Mouse (Mus musculus): Measurements from ENCODE around the gene Kcnj16. TPM values are rescaled to one million over a fixed set of nuclear protein-coding genes. Genes with fewer than 3 reads are reported as not detected.

Kcnj16 gene
- not detected in 2 replicates for polyA plus RNA-seq (2015; fragmentation: Nextera tagmentation; extraction: Ambion mirVana)

DNA sequence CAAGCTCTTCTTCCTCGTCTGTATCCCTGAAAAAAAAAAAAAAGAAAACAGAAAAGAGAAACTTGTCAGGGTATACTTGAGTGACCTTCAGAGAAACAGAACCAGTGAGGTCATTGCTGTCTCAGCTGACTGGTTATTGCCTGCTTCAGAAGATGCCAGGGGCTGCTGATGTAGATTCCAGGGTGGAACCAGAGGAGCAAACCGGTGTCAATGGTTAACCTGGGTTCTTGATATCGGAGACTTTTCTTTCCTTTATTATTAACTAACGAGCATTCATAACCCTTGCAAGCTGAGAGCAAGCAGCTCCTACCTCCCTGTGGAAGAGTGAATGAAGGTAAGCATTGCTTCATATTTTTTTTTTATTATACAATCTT is at the start of gene Kcnj16:
Gene Kcnj16, plus strand, starts transcription at position 272 of the 374 bp plus-strand sequence.
- Histone ChIP-seq H3K27ac (no peak within 1 kb of the TSS), H3K36me3 (no peaks in the 10 kb centered on the region), H3K4me3 (no peak within 1 kb of the TSS), H3K4me2 (no peak within 1 kb of the TSS), H3K9me3 (no peaks in the 10 kb centered on the region), H3K9ac (no peak within 1 kb of the TSS), H3K27me3 (no peaks in the 10 kb centered on the region), H3K4me1 (no peaks in the 10 kb centered on the region)
- no peak for ATAC-seq (ENCODE audit: insufficient number of reproducible peaks, low FRiP score, low TSS enrichment, low read depth)
- WGBS = 73% methylated on average over 4 of the region's 4 CpGs

DNA sequence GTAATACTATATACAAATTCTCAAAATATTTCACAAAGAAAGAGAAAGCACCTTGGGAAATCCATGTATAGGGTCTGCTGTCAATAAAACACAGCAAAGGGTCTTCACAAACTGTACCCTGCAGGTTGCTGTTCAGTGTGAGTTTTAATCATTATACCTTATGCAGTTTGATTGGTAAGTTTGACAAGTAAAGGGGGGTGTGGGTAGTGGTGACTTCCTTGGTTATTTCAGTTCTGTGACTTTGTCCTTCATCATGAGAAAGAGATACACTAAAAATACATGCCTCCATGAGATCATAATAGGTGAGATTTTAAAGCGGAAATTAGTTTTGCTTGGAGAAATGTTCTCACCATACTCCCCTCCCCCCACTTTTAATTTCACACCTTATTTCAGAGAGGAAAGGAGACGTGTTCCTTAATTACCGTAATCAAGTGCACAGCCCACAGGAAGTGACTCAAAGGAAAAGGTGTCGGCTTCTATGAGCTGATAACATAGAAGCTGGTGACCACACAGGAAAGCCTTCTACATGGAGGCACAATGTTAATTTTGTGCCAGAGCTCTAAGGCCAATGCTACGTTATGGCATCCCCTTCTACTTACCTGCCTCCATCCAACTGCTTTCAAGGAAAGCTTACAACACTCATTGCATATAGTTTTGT is 48.9 kb upstream of the Kcnj16 start:
- H3K27me3 ChIP-seq = no peaks in the 10 kb centered on the region
- WGBS = 50% methylated on average over 5 of the region's 5 CpGs
- no peak for ATAC-seq (ENCODE audit: insufficient number of reproducible peaks, low FRiP score, low TSS enrichment, low read depth)
- no peaks in the 10 kb centered on the region for H3K36me3 ChIP-seq
- H3K4me1 ChIP-seq = no peaks in the 10 kb centered on the region
- H3K9ac ChIP-seq = no peak overlapping the region
- H3K27ac ChIP-seq = no peak overlapping the region
- no peak overlapping the region for H3K4me3 ChIP-seq
- no peaks in the 10 kb centered on the region for H3K9me3 ChIP-seq
- no peak overlapping the region for H3K4me2 ChIP-seq

DNA sequence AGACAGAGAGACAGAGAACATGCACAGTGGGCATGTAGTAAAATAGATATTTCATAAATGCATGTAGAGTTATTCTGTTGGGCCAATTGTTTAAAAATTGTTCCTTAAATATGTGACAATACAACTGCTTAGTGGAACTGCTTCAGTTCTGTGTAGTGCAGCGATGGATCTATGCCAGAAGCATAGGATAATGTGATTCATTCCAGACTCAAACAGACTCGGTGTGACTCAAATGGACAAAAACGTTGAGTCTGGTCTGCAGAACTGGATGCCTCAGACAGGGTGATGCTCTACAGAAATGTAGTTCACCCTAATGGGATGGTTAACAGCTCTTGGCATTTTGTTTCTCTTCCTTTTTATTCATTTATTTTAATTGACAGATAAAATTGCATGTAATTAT is 32.1 kb upstream of the Kcnj16 start:
- no peak for ATAC-seq (ENCODE audit: insufficient number of reproducible peaks, low FRiP score, low TSS enrichment, low read depth)
- H3K27me3 ChIP-seq = no peaks in the 10 kb centered on the region
- H3K4me2 ChIP-seq = no peak overlapping the region
- H3K4me3 ChIP-seq = no peak overlapping the region
- H3K4me1 ChIP-seq = no peaks in the 10 kb centered on the region
- no peaks in the 10 kb centered on the region for H3K9me3 ChIP-seq
- H3K9ac ChIP-seq = no peak overlapping the region
- H3K36me3 ChIP-seq = no peaks in the 10 kb centered on the region
- H3K27ac ChIP-seq = no peak overlapping the region
- 47% methylated on average over 3 of the region's 3 CpGs for WGBS

DNA sequence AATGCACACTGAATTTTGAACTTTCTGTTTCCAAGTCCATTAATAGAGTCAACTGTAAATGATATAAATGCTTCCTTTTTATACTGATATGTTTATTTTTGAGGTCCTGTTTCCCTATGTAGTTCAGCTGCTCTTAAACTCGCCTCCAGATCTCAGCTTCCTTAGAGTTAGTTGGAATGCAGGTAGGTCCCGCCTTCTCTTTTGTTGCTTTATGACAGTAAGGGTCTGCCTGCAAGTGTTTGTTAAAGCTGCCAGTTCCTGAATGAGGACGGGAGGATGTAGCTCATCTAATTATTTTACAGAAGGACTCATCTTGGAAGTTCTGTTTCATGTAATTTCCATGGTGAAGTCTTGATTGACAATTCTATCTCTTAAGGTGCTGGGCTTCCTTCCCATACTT is 25.6 kb upstream of the Kcnj16 start:
- no peak for ATAC-seq (ENCODE audit: insufficient number of reproducible peaks, low FRiP score, low TSS enrichment, low read depth)
- Histone ChIP-seq H3K9me3 (no peaks in the 10 kb centered on the region), H3K4me3 (no peak overlapping the region), H3K9ac (no peak overlapping the region), H3K27me3 (no peaks in the 10 kb centered on the region), H3K4me1 (no peaks in the 10 kb centered on the region), H3K4me2 (no peak overlapping the region), H3K27ac (no peak overlapping the region), H3K36me3 (no peaks in the 10 kb centered on the region)
- WGBS = 26% methylated on average over 3 of the region's 3 CpGs

DNA sequence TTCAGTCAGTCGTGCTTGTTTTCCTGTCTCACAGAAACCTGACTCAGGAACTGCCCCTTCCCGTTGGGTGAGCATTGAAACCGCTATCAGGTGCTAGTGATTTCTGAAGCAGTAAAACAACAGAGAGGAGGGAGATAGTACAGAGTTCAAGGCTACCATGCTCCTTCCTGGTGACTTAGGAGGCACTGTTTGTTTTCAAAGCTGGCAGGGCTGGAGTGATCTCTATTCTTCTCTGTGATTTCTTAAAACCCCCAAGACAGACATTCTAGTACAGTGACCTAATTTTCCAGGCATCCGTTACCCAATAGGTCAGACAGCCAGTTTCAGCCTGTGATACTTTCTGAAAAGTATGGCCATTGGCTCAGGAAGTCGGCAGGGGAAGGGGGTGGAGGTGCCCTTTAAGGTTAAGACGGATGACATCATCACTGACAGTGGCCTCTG is 25.1 kb upstream of the Kcnj16 start:
- H3K36me3 ChIP-seq = no peaks in the 10 kb centered on the region
- no peak overlapping the region for H3K27ac ChIP-seq
- ATAC-seq (ENCODE audit: insufficient number of reproducible peaks, low FRiP score, low TSS enrichment, low read depth) = no peak
- H3K9me3 ChIP-seq = no peaks in the 10 kb centered on the region
- WGBS = 42% methylated on average over 6 of the region's 6 CpGs
- no peaks in the 10 kb centered on the region for H3K27me3 ChIP-seq
- H3K4me3 ChIP-seq = no peak overlapping the region
- no peaks in the 10 kb centered on the region for H3K4me1 ChIP-seq
- no peak overlapping the region for H3K9ac ChIP-seq
- no peak overlapping the region for H3K4me2 ChIP-seq

DNA sequence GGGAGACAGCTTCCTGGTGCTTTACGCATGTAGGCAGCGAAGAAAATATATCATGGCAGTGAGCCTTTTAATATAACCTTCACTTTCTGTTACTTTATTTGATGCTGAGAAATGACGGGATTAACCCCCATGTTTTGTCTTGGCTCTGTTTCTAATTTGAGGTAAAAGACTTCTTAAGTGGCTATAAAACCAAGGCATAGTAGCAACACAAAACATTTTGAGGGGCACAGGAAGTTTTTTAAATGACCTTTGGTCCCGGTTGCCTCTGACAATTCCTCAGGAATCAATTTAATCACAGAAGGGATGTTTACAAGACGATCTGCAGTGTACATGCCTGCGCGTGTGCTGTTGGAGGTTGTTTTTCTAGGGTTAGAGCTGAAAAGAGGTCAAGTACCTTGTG is 11.2 kb upstream of the Kcnj16 start:
- Histone ChIP-seq H3K36me3 (no peaks in the 10 kb centered on the region), H3K4me1 (no peaks in the 10 kb centered on the region), H3K27ac (no peak overlapping the region), H3K4me3 (no peak overlapping the region), H3K27me3 (no peaks in the 10 kb centered on the region), H3K9me3 (no peaks in the 10 kb centered on the region), H3K4me2 (no peak overlapping the region), H3K9ac (no peak overlapping the region)
- 21% methylated on average over 7 of the region's 7 CpGs for WGBS
- ATAC-seq (ENCODE audit: insufficient number of reproducible peaks, low FRiP score, low TSS enrichment, low read depth) = no peak

DNA sequence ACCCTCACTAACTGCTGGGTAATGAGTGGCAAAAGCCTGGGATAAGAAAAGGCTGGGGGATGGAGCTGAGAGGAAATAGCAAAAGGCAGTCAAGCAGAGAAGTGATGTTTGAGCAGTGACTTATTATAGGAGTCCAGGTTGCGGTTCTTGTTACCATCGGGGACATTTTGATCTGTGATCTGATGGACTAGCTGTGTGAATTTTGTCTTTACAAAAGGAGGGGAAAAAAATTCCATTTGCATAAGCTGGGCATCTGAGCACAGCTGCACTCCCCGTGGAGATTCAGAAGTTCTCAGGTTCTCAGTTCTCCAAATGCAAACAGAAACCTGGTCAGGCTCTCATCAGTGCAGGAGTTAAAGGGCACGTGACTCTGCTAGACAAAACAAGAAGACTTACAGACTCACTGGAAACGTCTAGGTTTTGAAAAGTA is 6.2 kb upstream of the Kcnj16 start:
- H3K4me2 ChIP-seq = no peak overlapping the region
- peak overlapping the region; percentile 38; the same call in 1 of the 2 replicates for H3K27ac ChIP-seq

DNA sequence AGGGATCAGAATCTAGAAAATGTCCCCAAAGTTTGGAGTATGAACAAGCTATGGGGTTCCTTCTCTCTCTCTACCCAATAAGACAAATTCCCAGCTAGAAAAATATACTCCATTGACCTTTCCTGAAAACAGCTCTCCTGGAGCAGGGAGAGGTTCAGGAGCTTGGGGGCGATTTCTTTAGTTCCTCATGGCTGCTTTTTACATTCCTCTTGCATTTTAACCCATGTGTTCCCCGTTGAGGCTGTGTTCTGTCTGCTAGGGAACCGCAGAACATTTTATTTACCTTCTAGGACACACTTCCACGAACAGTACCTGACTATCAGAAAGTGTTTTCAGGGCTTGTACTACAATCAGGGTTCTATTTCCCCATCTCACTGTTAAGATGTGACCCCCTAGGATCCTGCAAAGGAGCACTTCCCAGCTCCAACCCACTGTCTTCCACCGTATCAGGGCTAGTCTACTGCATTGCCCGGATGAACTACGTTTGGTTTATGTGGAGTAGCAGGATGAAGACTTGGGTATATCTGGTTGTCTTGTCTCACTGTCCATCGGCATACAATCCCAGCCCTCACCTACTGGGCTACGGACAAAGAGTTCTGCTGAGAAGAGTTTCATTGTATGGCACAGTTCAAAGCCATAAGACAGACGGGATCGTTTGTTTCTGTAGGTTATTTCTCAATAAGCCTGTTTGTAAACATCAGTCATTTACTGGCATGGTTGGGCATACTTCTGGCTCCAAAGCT is 643 bp upstream of the Kcnj16 start:
- WGBS = 78% methylated on average over 11 of the region's 11 CpGs
- Histone ChIP-seq H3K27ac (no peak overlapping the region), H3K4me1 (0 out of 2 replicates have a peak, but pooled peaks cover 3% of the 10 kb centered on the region), H3K9ac (no peak overlapping the region), H3K4me2 (no peak overlapping the region), H3K4me3 (no peak overlapping the region), H3K36me3 (no peaks in the 10 kb centered on the region), H3K9me3 (no peaks in the 10 kb centered on the region), H3K27me3 (no peaks in the 10 kb centered on the region)
- ATAC-seq (ENCODE audit: insufficient number of reproducible peaks, low FRiP score, low TSS enrichment, low read depth) = no peak

More for the DNA sequence above, 6.2 kb upstream of the Kcnj16 start:
- Histone ChIP-seq H3K27me3 (no peaks in the 10 kb centered on the region), H3K4me3 (no peak overlapping the region), H3K36me3 (no peaks in the 10 kb centered on the region), H3K9ac (no peak overlapping the region), H3K4me1 (0 out of 2 replicates have a peak, but pooled peaks cover 4% of the 10 kb centered on the region), H3K9me3 (no peaks in the 10 kb centered on the region)
- WGBS = 22% methylated on average over 5 of the region's 5 CpGs
- no peak for ATAC-seq (ENCODE audit: insufficient number of reproducible peaks, low FRiP score, low TSS enrichment, low read depth)

DNA sequence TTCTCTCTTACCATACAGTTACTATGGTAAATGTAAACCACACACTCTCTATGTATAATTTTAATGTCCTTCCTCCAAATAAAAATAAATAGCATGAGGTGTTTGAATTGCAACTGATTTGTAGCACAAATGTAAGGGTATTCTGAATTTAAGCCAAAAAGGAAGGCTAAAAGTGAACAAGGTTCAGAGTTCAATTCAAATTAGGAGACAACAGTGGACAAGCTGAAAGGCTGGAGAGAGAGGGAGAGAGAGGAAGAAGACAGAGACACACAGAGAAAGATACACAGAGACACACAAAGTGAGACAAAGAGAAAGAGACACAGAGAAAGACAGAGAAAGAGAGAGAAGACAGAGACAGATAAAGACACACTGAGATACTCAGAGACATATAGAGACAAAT is 1.1 kb downstream of the Kcnj16 start:
- no peak overlapping the region for H3K9ac ChIP-seq
- no peak overlapping the region for H3K4me2 ChIP-seq
- no peaks in the 10 kb centered on the region for H3K36me3 ChIP-seq
- ATAC-seq (ENCODE audit: insufficient number of reproducible peaks, low FRiP score, low TSS enrichment, low read depth) = no peak
- no peaks in the 10 kb centered on the region for H3K4me1 ChIP-seq
- no peaks in the 10 kb centered on the region for H3K27me3 ChIP-seq
- no peak overlapping the region for H3K27ac ChIP-seq
- no peak overlapping the region for H3K4me3 ChIP-seq
- H3K9me3 ChIP-seq = no peaks in the 10 kb centered on the region

DNA sequence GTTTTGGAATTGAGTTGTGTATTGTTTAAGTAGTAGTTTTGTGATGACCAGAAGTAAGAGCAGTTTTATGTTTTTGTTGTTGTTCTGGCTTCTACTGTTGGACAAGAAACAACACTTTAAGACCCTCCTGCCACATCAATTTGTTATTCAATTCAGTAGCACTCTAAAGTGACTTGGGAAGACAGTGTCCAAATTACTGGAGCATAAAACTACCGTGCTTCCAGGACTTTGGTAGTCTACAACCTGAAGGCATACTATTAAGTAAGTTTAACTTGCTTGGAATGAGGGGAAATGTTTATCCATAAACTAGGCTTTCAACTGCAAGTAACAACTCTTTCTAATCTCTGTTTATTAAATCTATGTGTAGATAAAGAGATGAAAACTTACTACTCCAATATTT is 17.7 kb downstream of the Kcnj16 start:
- Histone ChIP-seq H3K9me3 (no peaks in the 10 kb centered on the region), H3K27me3 (no peaks in the 10 kb centered on the region), H3K4me1 (no peaks in the 10 kb centered on the region), H3K4me3 (no peak overlapping the region), H3K27ac (no peak overlapping the region), H3K36me3 (no peaks in the 10 kb centered on the region), H3K4me2 (no peak overlapping the region), H3K9ac (no peak overlapping the region)
- 40% methylated on average over 1 of the region's 1 CpGs for WGBS
- ATAC-seq (ENCODE audit: insufficient number of reproducible peaks, low FRiP score, low TSS enrichment, low read depth) = no peak

DNA sequence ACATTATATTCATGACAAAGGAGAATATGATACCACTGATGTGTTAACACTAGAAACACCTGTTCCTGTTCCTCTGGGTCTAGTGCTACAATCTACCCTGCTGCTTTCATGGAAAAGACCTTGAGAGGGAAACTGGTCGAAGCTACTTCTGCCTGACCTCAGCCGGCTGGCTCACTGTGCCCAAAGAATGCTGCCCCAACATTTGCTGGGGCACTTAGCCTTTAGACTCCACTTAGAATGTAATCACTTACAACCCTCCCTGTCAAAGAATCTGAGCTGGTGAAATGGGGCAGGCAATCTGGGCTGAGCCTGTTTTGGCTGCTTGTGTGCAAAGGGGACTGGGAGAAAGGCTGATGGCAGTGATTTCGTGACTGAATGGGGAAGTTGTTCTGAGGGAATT is 18.1 kb downstream of the Kcnj16 start:
- no peak overlapping the region for H3K27ac ChIP-seq
- WGBS = 44% methylated on average over 3 of the region's 3 CpGs
- H3K36me3 ChIP-seq = no peaks in the 10 kb centered on the region
- no peak for ATAC-seq (ENCODE audit: insufficient number of reproducible peaks, low FRiP score, low TSS enrichment, low read depth)
- H3K9ac ChIP-seq = no peak overlapping the region
- no peaks in the 10 kb centered on the region for H3K4me1 ChIP-seq
- H3K4me3 ChIP-seq = no peak overlapping the region
- no peaks in the 10 kb centered on the region for H3K9me3 ChIP-seq
- H3K4me2 ChIP-seq = no peak overlapping the region
- H3K27me3 ChIP-seq = no peaks in the 10 kb centered on the region

DNA sequence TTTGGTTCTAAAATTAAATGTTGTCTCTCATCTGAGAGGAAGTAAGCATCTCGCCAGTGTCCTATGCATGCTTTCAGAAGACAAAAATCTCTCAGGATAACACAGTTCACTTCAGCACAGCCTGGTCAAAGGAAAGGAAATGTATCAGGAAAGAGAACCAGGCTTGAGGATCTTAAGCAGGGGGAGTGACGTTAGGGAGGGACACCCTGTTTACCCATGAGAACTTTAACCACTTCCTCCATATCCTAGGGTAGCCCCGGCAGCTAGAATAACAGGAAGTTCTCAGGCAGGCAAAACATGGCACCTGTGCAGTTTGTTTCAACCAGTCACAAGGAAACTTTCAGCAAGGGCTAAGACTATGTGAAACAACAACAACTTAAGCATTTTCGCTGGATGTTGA is 25.8 kb downstream of the Kcnj16 start:
- Histone ChIP-seq H3K9ac (no peak overlapping the region), H3K4me1 (no peaks in the 10 kb centered on the region), H3K27me3 (no peaks in the 10 kb centered on the region), H3K9me3 (no peaks in the 10 kb centered on the region), H3K36me3 (no peaks in the 10 kb centered on the region), H3K4me3 (no peak overlapping the region), H3K4me2 (no peak overlapping the region), H3K27ac (no peak overlapping the region)
- no peak for ATAC-seq (ENCODE audit: insufficient number of reproducible peaks, low FRiP score, low TSS enrichment, low read depth)
- WGBS = 50% methylated on average over 4 of the region's 4 CpGs
